Mouse (Mus musculus): ENCODE results near the gene Ccl27a.
A peak's percentile ranks its signal among the peaks of the same experiment; 100 is the strongest.

Ccl27a gene

GRCm38 (mm10) chr4:41755338-41756305, 18.4 kb downstream of the Ccl27a start, which contains the start of gene Sigmar1:
Gene Sigmar1, minus strand, starts transcription at chr4:41756157.
- peak; percentile 62 for DNase-seq (ENCODE audit: low read depth, low spot score)

- no peak for DNase-seq (ENCODE audit: low read depth, low spot score)
Measured at GRCm38 (mm10) chr4:41754797-41755337, 19.2 kb downstream of the Ccl27a start, which contains the start of gene Galt. Gene Galt, plus strand, starts transcription at chr4:41755228.

- DNase-seq (ENCODE audit: low read depth, low spot score) = no peak
Measured at GRCm38 (mm10) chr4:41745021-41745420, 29.0 kb downstream of the Ccl27a start.

- no peak for DNase-seq (ENCODE audit: low read depth, low spot score)
Measured at GRCm38 (mm10) chr4:41744131-41744530, 29.9 kb downstream of the Ccl27a start.

GRCm38 (mm10) chr4:41741158-41741560, 32.9 kb downstream of the Ccl27a start:
- DNase-seq (ENCODE audit: low read depth, low spot score) = peak; percentile 77

- no peak for DNase-seq (ENCODE audit: low read depth, low spot score)
Measured at GRCm38 (mm10) chr4:41740380-41741157, 33.5 kb downstream of the Ccl27a start.

- DNase-seq (ENCODE audit: low read depth, low spot score) = no peak
Measured at GRCm38 (mm10) chr4:41739260-41739659, 34.8 kb downstream of the Ccl27a start.

- DNase-seq (ENCODE audit: low read depth, low spot score) = no peak
Measured at GRCm38 (mm10) chr4:41738256-41738603, 35.8 kb downstream of the Ccl27a start.

GRCm38 (mm10) chr4:41737602-41738255, 36.3 kb downstream of the Ccl27a start:
- DNase-seq (ENCODE audit: low read depth, low spot score) = no peak

- no peak for DNase-seq (ENCODE audit: low read depth, low spot score)
Measured at GRCm38 (mm10) chr4:41731052-41731765, 42.8 kb downstream of the Ccl27a start, which contains the start of gene Arid3c. Gene Arid3c, minus strand, starts transcription at chr4:41731142.

- no peak for DNase-seq (ENCODE audit: low read depth, low spot score)
Measured at GRCm38 (mm10) chr4:41726826-41727621, 47.0 kb downstream of the Ccl27a start.

- peak; percentile 88 for DNase-seq (ENCODE audit: low read depth, low spot score)
Measured at GRCm38 (mm10) chr4:41722918-41723351, 51.1 kb downstream of the Ccl27a start, which contains the start of gene Dctn3. Gene Dctn3, minus strand, starts transcription at chr4:41723170.

Data from c-Kit-negative CD71-positive TER-119-positive erythroid progenitor cells, embryonic 14.5 days (primary cell).